Mouse (Mus musculus) small intestine, adult 2 months (tissue): ENCODE measurements around the gene AU022252.

Experiments used
- CTCF ChIP-seq: fragments of 200-500 bp; IDR thresholded peaks from 2 replicates; pipeline ENCODE4 v1.5.1; 2012; ENCODE audit warnings: low read depth, mild to moderate bottlenecking, control low read depth, inconsistent platforms, low read length, moderate library complexity, mixed read lengths; ENCODE audit not compliant: insufficient replicate concordance, insufficient read length; ENCODE audit errors: extremely low read depth
- POLR2A ChIP-seq: fragments of 200-500 bp; IDR thresholded peaks from 2 replicates; pipeline ENCODE4 v1.6.1; 2012; ENCODE audit warnings: low read depth, mild to moderate bottlenecking, control low read depth, inconsistent platforms, low read length, moderate library complexity

- TF ChIP-seq CTCF (no peak), POLR2A (no peak)
Measured at GRCm38 (mm10) chr4:119259344-119260254, 27.1 kb upstream of the AU022252 start.
